Mouse (Mus musculus): ENCODE measurements around the gene Prg4. TPM values are rescaled to one million over a fixed set of nuclear protein-coding genes. Genes with fewer than 3 reads are reported as not detected.

The Prg4 gene
- polyA plus RNA-seq, 1 experiment from 2014 or later = 0.34 TPM

GRCm38 (mm10) chr1:150496626-150497302 is 30.8 kb upstream of the Prg4 start:
- Histone ChIP-seq H3K4me1 (replicated peaks; ENCODE audit: control insufficient read depth, insufficient read depth, low read length) (no peaks in the 10 kb centered on the region), H3K36me3 (ENCODE audit: control insufficient read depth, insufficient read depth) (no peaks in the 10 kb centered on the region), H3K9ac (ENCODE audit: low read depth, low read length) (no peak overlapping the region), H3K9me3 (ENCODE audit: control insufficient read depth) (no peaks in the 10 kb centered on the region), H3K4me3 (ENCODE audit: low read depth, low read length) (no peak overlapping the region), H3K27me3 (replicated peaks; ENCODE audit: control insufficient read depth, insufficient read depth, low read length) (no peaks in the 10 kb centered on the region), H3K27ac (ENCODE audit: low read depth, low read length) (no peak overlapping the region), H3K4me2 (replicated peaks; ENCODE audit: low read depth) (no peak overlapping the region)
- no peak for ATAC-seq
- no peak for TF ChIP-seq CTCF (IDR thresholded peaks at IDR 0.05; ENCODE audit: low read depth)
- 70% methylated on average over 6 of the region's 6 CpGs for WGBS

- no peaks in the 10 kb centered on the region for H3K9me3 ChIP-seq (ENCODE audit: control insufficient read depth)
- H3K27me3 ChIP-seq (replicated peaks; ENCODE audit: control insufficient read depth, insufficient read depth, low read length) = no peaks in the 10 kb centered on the region
- H3K36me3 ChIP-seq (ENCODE audit: control insufficient read depth, insufficient read depth) = no peaks in the 10 kb centered on the region
- TF ChIP-seq CTCF (IDR thresholded peaks at IDR 0.05; ENCODE audit: low read depth) = no peak
- no peak overlapping the region for H3K9ac ChIP-seq (ENCODE audit: low read depth, low read length)
- no peak for ATAC-seq
- no peak overlapping the region for H3K4me2 ChIP-seq (replicated peaks; ENCODE audit: low read depth)
- 97% methylated on average over 2 of the region's 2 CpGs for WGBS
- no peak overlapping the region for H3K27ac ChIP-seq (ENCODE audit: low read depth, low read length)
- no peaks in the 10 kb centered on the region for H3K4me1 ChIP-seq (replicated peaks; ENCODE audit: control insufficient read depth, insufficient read depth, low read length)
- H3K4me3 ChIP-seq (ENCODE audit: low read depth, low read length) = no peak overlapping the region
These were observed 23.2 kb upstream of the Prg4 start for GRCm38 (mm10) chr1:150489148-150489547.

GRCm38 (mm10) chr1:150480674-150481073 is 14.7 kb upstream of the Prg4 start:
- Histone ChIP-seq H3K4me1 (replicated peaks; ENCODE audit: control insufficient read depth, insufficient read depth, low read length) (no peaks in the 10 kb centered on the region), H3K4me3 (ENCODE audit: low read depth, low read length) (no peak overlapping the region), H3K9ac (ENCODE audit: low read depth, low read length) (no peak overlapping the region), H3K9me3 (ENCODE audit: control insufficient read depth) (no peaks in the 10 kb centered on the region), H3K4me2 (replicated peaks; ENCODE audit: low read depth) (no peak overlapping the region), H3K27ac (ENCODE audit: low read depth, low read length) (no peak overlapping the region), H3K36me3 (ENCODE audit: control insufficient read depth, insufficient read depth) (no peaks in the 10 kb centered on the region), H3K27me3 (replicated peaks; ENCODE audit: control insufficient read depth, insufficient read depth, low read length) (no peaks in the 10 kb centered on the region)
- ATAC-seq = no peak
- TF ChIP-seq CTCF (IDR thresholded peaks at IDR 0.05; ENCODE audit: low read depth) = no peak
- WGBS = 74% methylated on average over 5 of the region's 5 CpGs

GRCm38 (mm10) chr1:150472525-150472924 is 6.6 kb upstream of the Prg4 start:
- no peak for ATAC-seq
- H3K36me3 ChIP-seq (ENCODE audit: control insufficient read depth, insufficient read depth) = no peaks in the 10 kb centered on the region
- H3K4me2 ChIP-seq (replicated peaks; ENCODE audit: low read depth) = no peak overlapping the region
- no peaks in the 10 kb centered on the region for H3K27me3 ChIP-seq (replicated peaks; ENCODE audit: control insufficient read depth, insufficient read depth, low read length)
- no peak overlapping the region for H3K27ac ChIP-seq (ENCODE audit: low read depth, low read length)
- H3K4me1 ChIP-seq (replicated peaks; ENCODE audit: control insufficient read depth, insufficient read depth, low read length) = no peaks in the 10 kb centered on the region
- WGBS = 79% methylated on average over 7 of the region's 7 CpGs
- H3K4me3 ChIP-seq (ENCODE audit: low read depth, low read length) = no peak overlapping the region
- H3K9me3 ChIP-seq (ENCODE audit: control insufficient read depth) = no peaks in the 10 kb centered on the region
- no peak overlapping the region for H3K9ac ChIP-seq (ENCODE audit: low read depth, low read length)
- no peak for TF ChIP-seq CTCF (IDR thresholded peaks at IDR 0.05; ENCODE audit: low read depth)

- Histone ChIP-seq H3K27me3 (replicated peaks; ENCODE audit: control insufficient read depth, insufficient read depth, low read length) (no peaks in the 10 kb centered on the region), H3K4me2 (replicated peaks; ENCODE audit: low read depth) (no peak overlapping the region), H3K36me3 (ENCODE audit: control insufficient read depth, insufficient read depth) (no peaks in the 10 kb centered on the region), H3K4me3 (ENCODE audit: low read depth, low read length) (no peak overlapping the region), H3K9me3 (ENCODE audit: control insufficient read depth) (no peaks in the 10 kb centered on the region), H3K27ac (ENCODE audit: low read depth, low read length) (no peak overlapping the region), H3K4me1 (replicated peaks; ENCODE audit: control insufficient read depth, insufficient read depth, low read length) (no peaks in the 10 kb centered on the region), H3K9ac (ENCODE audit: low read depth, low read length) (no peak overlapping the region)
- ATAC-seq = no peak
- 77% methylated on average over 3 of the region's 3 CpGs for WGBS
- TF ChIP-seq CTCF (IDR thresholded peaks at IDR 0.05; ENCODE audit: low read depth) = no peak
These were observed 4.0 kb upstream of the Prg4 start for GRCm38 (mm10) chr1:150469992-150470391.

- TF ChIP-seq CTCF (IDR thresholded peaks at IDR 0.05; ENCODE audit: low read depth) = no peak
- Histone ChIP-seq H3K27ac (ENCODE audit: low read depth, low read length) (no peak overlapping the region), H3K4me3 (ENCODE audit: low read depth, low read length) (no peak overlapping the region), H3K36me3 (ENCODE audit: control insufficient read depth, insufficient read depth) (no peaks in the 10 kb centered on the region), H3K4me1 (replicated peaks; ENCODE audit: control insufficient read depth, insufficient read depth, low read length) (no peaks in the 10 kb centered on the region), H3K9ac (ENCODE audit: low read depth, low read length) (no peak overlapping the region), H3K27me3 (replicated peaks; ENCODE audit: control insufficient read depth, insufficient read depth, low read length) (no peaks in the 10 kb centered on the region), H3K4me2 (replicated peaks; ENCODE audit: low read depth) (no peak overlapping the region), H3K9me3 (ENCODE audit: control insufficient read depth) (no peaks in the 10 kb centered on the region)
- ATAC-seq = no peak
- WGBS = 81% methylated on average over 10 of the region's 10 CpGs
These were observed 601 bp downstream of the Prg4 start for GRCm38 (mm10) chr1:150465364-150465763.
